Mouse (Mus musculus) forebrain, embryonic 12.5 days (tissue): ENCODE results near the gene Amhr2. TPM values are rescaled to one million over a fixed set of nuclear protein-coding genes. Genes with fewer than 3 reads are reported as not detected.

Experiments used
- ATAC-seq: fragments of 200-750 bp; cut with Nextera tagmentation; 2 replicates; pipeline ENCODE4 v1.8.0; 2017; ENCODE audit warnings: moderate TSS enrichment; ENCODE audit not compliant: low FRiP score
- H3K27ac ChIP-seq: fragments of 300-500 bp; sonication (generic); 2 replicates; pipeline ENCODE4 v1.5.1; 2016; ENCODE audit warnings: mild to moderate bottlenecking
- H3K27me3 ChIP-seq: fragments of 300-500 bp; sonication (generic); 2 replicates; pipeline ENCODE4 v1.6.1; 2016; ENCODE audit warnings: mild to moderate bottlenecking
- H3K36me3 ChIP-seq: fragments of 300-500 bp; sonication (generic); replicated peaks from 2 replicates; pipeline ENCODE4 v1.6.1; 2016; ENCODE audit warnings: mild to moderate bottlenecking
- H3K4me1 ChIP-seq: fragments of 300-500 bp; sonication (generic); 2 replicates; pipeline ENCODE4 v1.6.1; 2016
- H3K4me2 ChIP-seq: fragments of 300-500 bp; sonication (generic); 2 replicates; pipeline ENCODE4 v1.6.1; 2016; ENCODE audit warnings: mild to moderate bottlenecking, moderate library complexity
- H3K4me3 ChIP-seq: fragments of 300-500 bp; sonication (generic); replicated peaks from 2 replicates; pipeline ENCODE4 v1.5.1; 2016; ENCODE audit warnings: mild to moderate bottlenecking
- H3K9ac ChIP-seq: fragments of 300-500 bp; sonication (generic); 2 replicates; pipeline ENCODE4 v1.6.1; 2016; ENCODE audit warnings: mild to moderate bottlenecking
- H3K9me3 ChIP-seq: fragments of 300-500 bp; sonication (generic); 2 replicates; pipeline ENCODE4 v1.6.1; 2016
- WGBS: fragments of 180-500 bp; shearing (Covaris S2); methylation state at CpG from one replicate; pipeline ENCODE4 v1.1.7; 2016; 5-methylcytosine and 5-hydroxymethylcytosine counted together
- polyA plus RNA-seq: library from polyadenylated mRNA; unstranded; fragments of >200 nt; fragmentation: Nextera tagmentation; extraction: Ambion mirVana; gene quantifications from 2 replicates; pipeline ENCODE4 v1.2.1, GENCODE M21; 2016

Gene Amhr2
- polyA plus RNA-seq, 1 experiment from 2014 or later = 0.22 TPM

GRCm38 (mm10) chr15:102460971-102461370, 15.8 kb downstream of the Amhr2 start:
- Histone ChIP-seq H3K4me3 (no peak overlapping the region), H3K36me3 (0 out of 2 replicates have a peak, but pooled peaks cover 5% of the 10 kb centered on the region), H3K4me1 (peaks cover 18% of the 10 kb centered on the region), H3K9me3 (no peaks in the 10 kb centered on the region), H3K9ac (no peak overlapping the region), H3K27ac (no peak overlapping the region), H3K27me3 (no peaks in the 10 kb centered on the region), H3K4me2 (no peak overlapping the region)
- no peak for ATAC-seq
- WGBS = 73% methylated on average over 4 of the region's 4 CpGs

- Histone ChIP-seq H3K27ac (no peak overlapping the region), H3K27me3 (no peaks in the 10 kb centered on the region), H3K9ac (no peak overlapping the region), H3K4me1 (peaks cover 18% of the 10 kb centered on the region), H3K4me2 (no peak overlapping the region), H3K4me3 (no peak overlapping the region), H3K9me3 (no peaks in the 10 kb centered on the region), H3K36me3 (0 out of 2 replicates have a peak, but pooled peaks cover 5% of the 10 kb centered on the region)
- WGBS = 83% methylated on average over 9 of the region's 9 CpGs
- ATAC-seq = no peak
These were observed 16.4 kb downstream of the Amhr2 start for GRCm38 (mm10) chr15:102461430-102462075.

- H3K36me3 ChIP-seq = 0 out of 2 replicates have a peak, but pooled peaks cover 5% of the 10 kb centered on the region
- no peak overlapping the region for H3K9ac ChIP-seq
- H3K9me3 ChIP-seq = no peaks in the 10 kb centered on the region
- ATAC-seq = no peak
- H3K27ac ChIP-seq = no peak overlapping the region
- peaks cover 18% of the 10 kb centered on the region for H3K4me1 ChIP-seq
- H3K4me2 ChIP-seq = no peak overlapping the region
- no peak overlapping the region for H3K4me3 ChIP-seq
- H3K27me3 ChIP-seq = no peaks in the 10 kb centered on the region
These were observed 18.5 kb downstream of the Amhr2 start for GRCm38 (mm10) chr15:102463666-102464065.

- H3K9ac ChIP-seq = no peak overlapping the region
- peaks cover 12% of the 10 kb centered on the region for H3K4me1 ChIP-seq
- no peaks in the 10 kb centered on the region for H3K9me3 ChIP-seq
- no peaks in the 10 kb centered on the region for H3K27me3 ChIP-seq
- no peak overlapping the region for H3K4me2 ChIP-seq
- H3K36me3 ChIP-seq = no peaks in the 10 kb centered on the region; the same call in 1 of the 2 replicates
- WGBS = 95% methylated on average over 9 of the region's 9 CpGs
- no peak overlapping the region for H3K27ac ChIP-seq
- no peak for ATAC-seq
- no peak overlapping the region for H3K4me3 ChIP-seq
These were observed 23.7 kb downstream of the Amhr2 start for GRCm38 (mm10) chr15:102468675-102469370.

GRCm38 (mm10) chr15:102470183-102470604, 25.0 kb downstream of the Amhr2 start, which contains the start of gene Pcbp2:
Gene Pcbp2 (plus strand): TSS chr15:102470539.
- WGBS = under 1% methylated on average over 31 of the region's 40 CpGs
- ATAC-seq = peak; percentile 99
- H3K27ac ChIP-seq = peak within 1 kb of the TSS; percentile 98

GRCm38 (mm10) chr15:102470605-102471294, 25.6 kb downstream of the Amhr2 start:
- ATAC-seq = peak; percentile 77
- Histone ChIP-seq H3K4me3 (peak overlapping the region; percentile 88), H3K36me3 (peaks cover 19% of the 10 kb centered on the region), H3K27me3 (no peaks in the 10 kb centered on the region), H3K9me3 (no peaks in the 10 kb centered on the region), H3K27ac (peak overlapping the region; percentile 98), H3K4me1 (peaks cover 12% of the 10 kb centered on the region), H3K4me2 (peak overlapping the region; percentile 65), H3K9ac (peak overlapping the region; percentile 95)
- under 1% methylated on average over 38 of the region's 67 CpGs for WGBS

More at GRCm38 (mm10) chr15:102470183-102470604, 25.0 kb downstream of the Amhr2 start, which contains the start of gene Pcbp2:
- peak within 1 kb of the TSS; percentile 95 for H3K9ac ChIP-seq
- H3K27me3 ChIP-seq = no peaks in the 10 kb centered on the region
- H3K4me2 ChIP-seq = peak within 1 kb of the TSS; percentile 65
- H3K4me1 ChIP-seq = peaks cover 12% of the 10 kb centered on the region
- H3K36me3 ChIP-seq = peaks cover 13% of the 10 kb centered on the region
- H3K9me3 ChIP-seq = no peaks in the 10 kb centered on the region
- peak within 1 kb of the TSS; percentile 88 for H3K4me3 ChIP-seq

GRCm38 (mm10) chr15:102471295-102471645, 26.1 kb downstream of the Amhr2 start:
- H3K27me3 ChIP-seq = no peaks in the 10 kb centered on the region
- ATAC-seq = no peak
- peak overlapping the region; percentile 88 for H3K4me3 ChIP-seq
- H3K4me2 ChIP-seq = peak overlapping the region; percentile 65
- H3K9me3 ChIP-seq = no peaks in the 10 kb centered on the region
- peaks cover 12% of the 10 kb centered on the region for H3K4me1 ChIP-seq
- WGBS = under 1% methylated on average over 10 of the region's 10 CpGs
- peaks cover 24% of the 10 kb centered on the region for H3K36me3 ChIP-seq
- peak overlapping the region; percentile 98; the same call in 1 of the 2 replicates for H3K27ac ChIP-seq
- peak overlapping the region; percentile 95 for H3K9ac ChIP-seq

- Histone ChIP-seq H3K27ac (no peak overlapping the region), H3K9me3 (no peaks in the 10 kb centered on the region), H3K4me1 (peaks cover 12% of the 10 kb centered on the region), H3K27me3 (no peaks in the 10 kb centered on the region), H3K4me3 (peak overlapping the region; percentile 88), H3K4me2 (peak overlapping the region; percentile 65), H3K9ac (peak overlapping the region; percentile 95), H3K36me3 (peaks cover 28% of the 10 kb centered on the region)
- no peak for ATAC-seq
These were observed 26.6 kb downstream of the Amhr2 start for GRCm38 (mm10) chr15:102471727-102472126.

- no peak overlapping the region for H3K27ac ChIP-seq
- H3K4me1 ChIP-seq = peaks cover 12% of the 10 kb centered on the region
- ATAC-seq = no peak
- WGBS = 79% methylated on average over 2 of the region's 2 CpGs
- peak overlapping the region; percentile 19; the same call in 1 of the 2 replicates for H3K4me2 ChIP-seq
- H3K9me3 ChIP-seq = no peaks in the 10 kb centered on the region
- H3K36me3 ChIP-seq = peaks cover 43% of the 10 kb centered on the region
- no peak overlapping the region for H3K4me3 ChIP-seq
- H3K9ac ChIP-seq = no peak overlapping the region
- no peaks in the 10 kb centered on the region for H3K27me3 ChIP-seq
These were observed 28.1 kb downstream of the Amhr2 start for GRCm38 (mm10) chr15:102473246-102473645.

GRCm38 (mm10) chr15:102474520-102474919, 29.4 kb downstream of the Amhr2 start:
- no peak for ATAC-seq
- 98% methylated on average over 2 of the region's 2 CpGs for WGBS
- peaks cover 54% of the 10 kb centered on the region for H3K36me3 ChIP-seq
- H3K27me3 ChIP-seq = no peaks in the 10 kb centered on the region
- H3K9ac ChIP-seq = no peak overlapping the region
- no peaks in the 10 kb centered on the region for H3K9me3 ChIP-seq
- no peak overlapping the region for H3K4me2 ChIP-seq
- peaks cover 12% of the 10 kb centered on the region for H3K4me1 ChIP-seq
- H3K27ac ChIP-seq = no peak overlapping the region
- no peak overlapping the region for H3K4me3 ChIP-seq

GRCm38 (mm10) chr15:102483136-102483535, 38.0 kb downstream of the Amhr2 start:
- H3K27ac ChIP-seq = no peak overlapping the region
- H3K9me3 ChIP-seq = no peaks in the 10 kb centered on the region
- no peaks in the 10 kb centered on the region for H3K4me1 ChIP-seq
- 98% methylated on average over 3 of the region's 3 CpGs for WGBS
- no peak for ATAC-seq
- peaks cover 84% of the 10 kb centered on the region for H3K36me3 ChIP-seq
- H3K9ac ChIP-seq = no peak overlapping the region
- H3K4me3 ChIP-seq = no peak overlapping the region
- H3K27me3 ChIP-seq = no peaks in the 10 kb centered on the region
- no peak overlapping the region for H3K4me2 ChIP-seq

GRCm38 (mm10) chr15:102485853-102486252, 40.7 kb downstream of the Amhr2 start:
- Histone ChIP-seq H3K9ac (no peak overlapping the region), H3K27me3 (no peaks in the 10 kb centered on the region), H3K27ac (no peak overlapping the region), H3K9me3 (no peaks in the 10 kb centered on the region), H3K4me1 (no peaks in the 10 kb centered on the region), H3K4me3 (no peak overlapping the region), H3K36me3 (peaks cover 86% of the 10 kb centered on the region), H3K4me2 (no peak overlapping the region)
- WGBS = 93% methylated on average over 12 of the region's 12 CpGs
- ATAC-seq = no peak
